Mouse (Mus musculus) ES-Bruce4 (cell line): ENCODE measurements at regions not wholly inside any gene's neighbourhood (a gene's known extent, or its start where the extent isn't known, plus 50 kb on each side); places are given as distances from the start of the nearest gene placed in this dataset.

ENCODE experiments used
- H3K27ac ChIP-seq: 2 replicates; pipeline ENCODE4 v1.5.1; 2012; ENCODE audit warnings: low read length, inconsistent platforms; ENCODE audit not compliant: insufficient read depth
- H3K27me3 ChIP-seq: 2 replicates; pipeline ENCODE4 v1.6.1; 2012; ENCODE audit warnings: mild to moderate bottlenecking, low read length, inconsistent platforms; ENCODE audit not compliant: control insufficient read depth, poor library complexity, insufficient read depth, severe bottlenecking
- H3K36me3 ChIP-seq: 2 replicates; pipeline ENCODE4 v1.6.1; 2012; ENCODE audit warnings: inconsistent platforms, mild to moderate bottlenecking, low read length, moderate library complexity; ENCODE audit not compliant: control insufficient read depth, poor library complexity, insufficient read depth, severe bottlenecking
- H3K4me1 ChIP-seq: one replicate; pipeline ENCODE4 v1.8.1; 2011; ENCODE audit warnings: low read length; ENCODE audit not compliant: control insufficient read depth, insufficient read depth
- H3K4me3 ChIP-seq: 2 replicates; pipeline ENCODE4 v1.5.1; 2011; ENCODE audit warnings: low read depth, mild to moderate bottlenecking, low read length
- H3K9ac ChIP-seq: 2 replicates; pipeline ENCODE4 v1.6.1; 2012; ENCODE audit warnings: low read depth, mild to moderate bottlenecking, inconsistent platforms; ENCODE audit not compliant: poor library complexity, severe bottlenecking
- H3K9me3 ChIP-seq: replicated peaks from 2 replicates; pipeline ENCODE4 v1.6.1; 2012; ENCODE audit warnings: mild to moderate bottlenecking, low read length, inconsistent platforms; ENCODE audit not compliant: control insufficient read depth, poor library complexity, insufficient read depth, severe bottlenecking
- CTCF ChIP-seq: IDR thresholded peaks from one replicate; pipeline ENCODE4 v1.8.1; 2011; ENCODE audit warnings: low read depth, low read length
- EP300 ChIP-seq: IDR thresholded peaks from 2 replicates; pipeline ENCODE4 v1.6.1; 2011; ENCODE audit warnings: low read depth, low read length; ENCODE audit not compliant: insufficient read depth
- POLR2A ChIP-seq: IDR thresholded peaks from one replicate; pipeline ENCODE4 v1.8.1; 2011; ENCODE audit warnings: low read length; ENCODE audit not compliant: insufficient read depth

GRCm38 (mm10) chr10:125801450-125801849 lies 164.5 kb upstream of the Lrig3 start:
- H3K9me3 ChIP-seq = no peaks in the 10 kb centered on the region
- no peak overlapping the region for H3K27ac ChIP-seq

DNA sequence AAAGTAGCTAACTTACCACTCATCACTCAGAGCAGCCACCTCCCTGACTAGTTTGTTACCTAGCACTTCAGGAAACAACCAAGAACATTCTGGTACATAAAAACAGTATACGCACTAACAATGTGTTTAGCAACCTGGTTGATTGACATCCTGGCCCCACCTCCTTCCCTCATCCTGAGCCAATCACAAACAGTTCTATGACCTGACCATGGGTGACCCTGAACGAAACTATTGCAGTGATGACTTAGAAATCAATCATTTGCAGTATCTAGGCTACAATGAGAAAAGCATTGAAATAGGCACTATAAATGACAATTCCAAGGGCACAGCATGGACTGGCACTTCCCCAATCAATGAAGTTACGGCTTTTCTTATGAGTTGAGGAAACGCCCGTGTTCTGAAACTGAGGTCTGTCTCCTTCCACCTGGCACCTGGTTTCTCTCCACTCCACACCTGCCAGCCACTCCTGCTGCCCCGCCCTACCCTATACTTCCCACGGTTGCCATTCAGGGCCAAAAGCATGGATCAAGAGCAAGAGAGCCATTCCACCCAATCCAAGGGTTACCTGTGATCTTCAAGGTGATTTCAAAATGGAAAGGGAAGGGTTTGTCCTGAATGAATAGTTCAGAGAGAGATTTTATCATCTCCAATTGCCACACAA lies 162.9 kb upstream of the Lrig3 start:
- Histone ChIP-seq H3K36me3 (no peaks in the 10 kb centered on the region), H3K9ac (no peak overlapping the region)
- TF ChIP-seq POLR2A = no peak
- no peak for TF ChIP-seq EP300
- TF ChIP-seq CTCF = no peak

More at GRCm38 (mm10) chr10:125801450-125801849, 164.5 kb upstream of the Lrig3 start:
- H3K36me3 ChIP-seq = no peaks in the 10 kb centered on the region
- H3K4me3 ChIP-seq = no peak overlapping the region
- H3K9ac ChIP-seq = no peak overlapping the region
- no peaks in the 10 kb centered on the region for H3K27me3 ChIP-seq
- TF ChIP-seq EP300 (no peak), POLR2A (no peak), CTCF (no peak)
- no peaks in the 10 kb centered on the region for H3K4me1 ChIP-seq

GRCm38 (mm10) chr10:125809763-125810361 lies 156.1 kb upstream of the Lrig3 start:
- no peaks in the 10 kb centered on the region for H3K27me3 ChIP-seq
- H3K27ac ChIP-seq = no peak overlapping the region
- TF ChIP-seq EP300 = no peak
- TF ChIP-seq POLR2A = no peak
- TF ChIP-seq CTCF = no peak

More for the DNA sequence above, 162.9 kb upstream of the Lrig3 start:
- H3K27me3 ChIP-seq = no peaks in the 10 kb centered on the region
- no peak overlapping the region for H3K27ac ChIP-seq
- no peaks in the 10 kb centered on the region for H3K9me3 ChIP-seq
- H3K4me3 ChIP-seq = no peak overlapping the region
- H3K4me1 ChIP-seq = no peaks in the 10 kb centered on the region

DNA sequence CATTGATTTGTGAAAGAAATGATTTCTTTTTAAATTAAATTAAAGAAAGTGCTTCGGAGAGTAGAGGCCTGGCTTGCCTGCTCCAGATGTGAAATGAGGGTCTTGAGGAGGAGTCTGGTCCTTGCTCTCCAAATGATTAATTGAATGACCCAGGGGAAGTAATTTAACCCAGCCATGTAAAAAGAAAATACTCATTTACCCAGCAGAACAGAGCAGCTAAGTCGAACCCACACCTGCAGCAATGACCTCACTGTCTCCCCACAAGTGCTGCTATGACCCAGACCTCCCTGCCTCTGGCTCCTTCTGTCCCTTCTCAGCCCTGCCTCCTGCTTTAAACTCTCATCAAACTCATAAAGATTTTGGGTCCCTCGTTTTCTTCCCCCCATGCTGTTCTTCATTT lies 155.4 kb upstream of the Lrig3 start:
- Histone ChIP-seq H3K9ac (no peak overlapping the region), H3K27ac (no peak overlapping the region), H3K36me3 (no peaks in the 10 kb centered on the region), H3K4me1 (no peaks in the 10 kb centered on the region), H3K27me3 (no peaks in the 10 kb centered on the region), H3K4me3 (no peak overlapping the region), H3K9me3 (no peaks in the 10 kb centered on the region)
- no peak for TF ChIP-seq POLR2A
- no peak for TF ChIP-seq CTCF
- TF ChIP-seq EP300 = no peak

More at GRCm38 (mm10) chr10:125809763-125810361, 156.1 kb upstream of the Lrig3 start:
- Histone ChIP-seq H3K9me3 (no peaks in the 10 kb centered on the region), H3K4me1 (no peaks in the 10 kb centered on the region), H3K36me3 (no peaks in the 10 kb centered on the region), H3K4me3 (no peak overlapping the region), H3K9ac (no peak overlapping the region)

DNA sequence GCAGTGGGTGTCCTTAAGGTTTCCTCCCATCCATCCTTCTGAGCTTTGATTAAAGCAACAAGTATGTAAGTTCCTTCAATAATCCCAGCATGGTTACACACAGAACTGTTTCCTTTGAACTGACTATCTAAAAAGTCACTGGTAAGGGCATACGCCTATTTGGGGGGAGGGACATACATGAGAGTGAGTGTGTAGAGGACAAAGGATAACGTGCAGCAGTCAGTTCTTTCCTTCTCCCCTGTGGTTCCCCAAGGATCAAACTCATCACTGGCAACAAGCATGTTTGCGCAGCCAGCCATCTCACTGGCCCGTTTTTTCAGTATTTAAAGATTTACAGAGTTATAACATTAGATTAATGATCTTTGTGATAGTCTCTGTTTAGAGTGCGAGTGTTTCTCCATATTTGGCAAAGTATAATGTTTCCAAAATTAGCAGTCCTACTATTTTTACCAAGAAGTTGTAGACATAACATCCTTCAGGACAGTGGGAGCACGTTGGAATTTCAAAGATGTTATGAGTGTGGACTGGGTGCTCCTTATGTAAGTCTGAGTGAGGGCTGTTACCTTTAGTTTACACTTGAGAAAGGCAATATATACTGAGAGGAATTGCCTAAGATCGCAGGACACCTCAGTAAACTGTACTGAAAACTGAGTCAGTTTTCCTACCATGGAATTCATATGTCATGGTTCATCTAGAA lies 151.6 kb upstream of the Lrig3 start:
- H3K4me3 ChIP-seq = no peak overlapping the region
- H3K36me3 ChIP-seq = no peaks in the 10 kb centered on the region
- H3K9ac ChIP-seq = no peak overlapping the region
- TF ChIP-seq CTCF = no peak
- TF ChIP-seq EP300 = no peak
- no peak for TF ChIP-seq POLR2A
- no peaks in the 10 kb centered on the region for H3K9me3 ChIP-seq
- H3K27me3 ChIP-seq = no peaks in the 10 kb centered on the region
- H3K4me1 ChIP-seq = no peaks in the 10 kb centered on the region
- H3K27ac ChIP-seq = no peak overlapping the region

GRCm38 (mm10) chr10:125832134-125832533 lies 133.8 kb upstream of the Lrig3 start:
- Histone ChIP-seq H3K4me1 (no peaks in the 10 kb centered on the region), H3K4me3 (no peak overlapping the region), H3K27me3 (no peaks in the 10 kb centered on the region), H3K27ac (no peak overlapping the region), H3K9ac (no peak overlapping the region), H3K36me3 (no peaks in the 10 kb centered on the region), H3K9me3 (no peaks in the 10 kb centered on the region)
- TF ChIP-seq EP300 = no peak
- TF ChIP-seq CTCF = no peak
- TF ChIP-seq POLR2A = no peak
